Mouse (Mus musculus) liver, embryonic 14.5 days (tissue): ENCODE measurements at regions not wholly inside any gene's neighbourhood (a gene's known extent, or its start where the extent isn't known, plus 50 kb on each side); places are given as distances from the start of the nearest gene placed in this dataset.

Experiments used
- ATAC-seq: fragments of 200-750 bp; cut with Nextera tagmentation; 2 replicates; pipeline ENCODE4 v1.8.0; 2017; ENCODE audit warnings: moderate number of reproducible peaks, mild to moderate bottlenecking, moderate library complexity; ENCODE audit not compliant: insufficient read depth
- DNase-seq, 3 experiments: peaks; one replicate each; pipeline ENCODE4 v3.0.0-alpha.2; 2012 to 2013; ENCODE audit warnings: low read depth in 3 of 3, low spot score in 3 of 3
- H3K27ac ChIP-seq: fragments of 300-500 bp; sonication (generic); 2 replicates; pipeline ENCODE4 v1.5.1; 2014; ENCODE audit warnings: moderate library complexity, mild to moderate bottlenecking, control low read depth, inconsistent platforms
- H3K27me3 ChIP-seq: fragments of 300-500 bp; sonication (generic); 2 replicates; pipeline ENCODE4 v1.6.1; 2014; ENCODE audit warnings: mild to moderate bottlenecking, low read length, moderate library complexity; ENCODE audit not compliant: control insufficient read depth, insufficient read depth
- H3K36me3 ChIP-seq: fragments of 300-500 bp; sonication (generic); replicated peaks from 2 replicates; pipeline ENCODE4 v1.6.1; 2014; ENCODE audit warnings: low read depth; ENCODE audit not compliant: control insufficient read depth, insufficient read depth
- H3K4me1 ChIP-seq, 2 experiments: fragments of 200-500 bp in 1 of 2; fragments of 300-500 bp in 1 of 2; sonication (generic) in 1 of 2; replicated peaks; 2 replicates each; pipeline ENCODE4 v1.6.1; 2012 to 2014; ENCODE audit warnings: antibody characterized with exemption in 1 of 2, inconsistent platforms in 1 of 2, low read length in 1 of 2; ENCODE audit not compliant: control insufficient read depth in 2 of 2, insufficient read depth in 2 of 2
- H3K4me2 ChIP-seq: fragments of 300-500 bp; sonication (generic); 2 replicates; pipeline ENCODE4 v1.6.1; 2014; ENCODE audit warnings: low read depth, mild to moderate bottlenecking, control low read depth, moderate library complexity
- H3K4me3 ChIP-seq, 2 experiments: fragments of 200-500 bp in 1 of 2; fragments of 300-500 bp in 1 of 2; sonication (generic) in 1 of 2; 2 replicates each; pipeline ENCODE4 v1.5.1; 2012 to 2014; ENCODE audit warnings: low read depth in 2 of 2, low read length in 2 of 2, mild to moderate bottlenecking in 2 of 2, control low read depth in 1 of 2, inconsistent platforms in 1 of 2, moderate library complexity in 1 of 2; ENCODE audit not compliant: insufficient read depth in 1 of 2
- H3K9ac ChIP-seq: fragments of 300-500 bp; sonication (generic); replicated peaks from 2 replicates; pipeline ENCODE4 v1.6.1; 2014; ENCODE audit warnings: mild to moderate bottlenecking, control low read depth, moderate library complexity
- H3K9me3 ChIP-seq: fragments of 300-500 bp; sonication (generic); 2 replicates; pipeline ENCODE4 v1.6.1; 2016; ENCODE audit warnings: low read length, mixed read lengths; ENCODE audit not compliant: control insufficient read depth
- CTCF ChIP-seq: IDR thresholded peaks from 2 replicates; pipeline ENCODE4 v1.5.1; 2016; ENCODE audit warnings: antibody characterized with exemption, low read depth, control low read depth
- EP300 ChIP-seq: IDR thresholded peaks from 2 replicates; pipeline ENCODE4 v1.6.1; 2016; ENCODE audit warnings: antibody characterized with exemption, low read depth
- WGBS: fragments of 180-500 bp; shearing (Covaris S2); extraction: QIAGEN DNeasy Blood & Tissue Kit; methylation state at CpG from one replicate; pipeline ENCODE4 v1.1.7; 2014; ENCODE audit not compliant: insufficient replicate concordance; 5-methylcytosine and 5-hydroxymethylcytosine counted together

- TF ChIP-seq CTCF (no peak), EP300 (no peak)
- WGBS, result 61% methylated on average over 3 of the region's 3 CpGs
- no peaks in the 10 kb centered on the region for H3K9me3 ChIP-seq
- no peak overlapping the region for H3K9ac ChIP-seq
- no peak for ATAC-seq
- no peak overlapping the region for H3K4me2 ChIP-seq
- no peak overlapping the region for H3K4me3 ChIP-seq
- H3K4me1 ChIP-seq, result no peaks in the 10 kb centered on the region; a peak in 1 of 4 replicates
- no peak for DNase-seq
- no peak overlapping the region for H3K27ac ChIP-seq
- H3K36me3 ChIP-seq, result no peaks in the 10 kb centered on the region
- H3K27me3 ChIP-seq, result no peaks in the 10 kb centered on the region
Observed at GRCm38 (mm10) chr10:96238850-96239249, 102.4 kb downstream of the Gm5426 start.

- Histone ChIP-seq H3K27ac (no peak overlapping the region), H3K4me1 (no peaks in the 10 kb centered on the region; a peak in 1 of 4 replicates), H3K36me3 (no peaks in the 10 kb centered on the region), H3K4me2 (no peak overlapping the region), H3K4me3 (no peak overlapping the region), H3K9me3 (no peaks in the 10 kb centered on the region), H3K27me3 (no peaks in the 10 kb centered on the region), H3K9ac (no peak overlapping the region)
- no peak for ATAC-seq
- no peak for DNase-seq
- WGBS, result 12% methylated on average over 4 of the region's 4 CpGs
- TF ChIP-seq EP300, result no peak
- TF ChIP-seq CTCF, result no peak
Observed at GRCm38 (mm10) chr10:96240591-96240990, 104.2 kb downstream of the Gm5426 start.

- H3K4me1 ChIP-seq, result no peaks in the 10 kb centered on the region
- H3K4me3 ChIP-seq, result no peak overlapping the region
- no peaks in the 10 kb centered on the region for H3K36me3 ChIP-seq
- no peak overlapping the region for H3K27ac ChIP-seq
- no peak overlapping the region for H3K9ac ChIP-seq
- no peak for DNase-seq
- no peaks in the 10 kb centered on the region for H3K9me3 ChIP-seq
- TF ChIP-seq EP300 (no peak), CTCF (no peak)
- H3K4me2 ChIP-seq, result no peak overlapping the region
- H3K27me3 ChIP-seq, result no peaks in the 10 kb centered on the region
- no peak for ATAC-seq
Observed at GRCm38 (mm10) chr10:96253671-96254070, 117.3 kb downstream of the Gm5426 start.

- no peak overlapping the region for H3K27ac ChIP-seq
- no peaks in the 10 kb centered on the region for H3K9me3 ChIP-seq
- H3K36me3 ChIP-seq, result no peaks in the 10 kb centered on the region
- no peak overlapping the region for H3K4me3 ChIP-seq
- 45% methylated on average over 2 of the region's 2 CpGs for WGBS
- H3K4me1 ChIP-seq, result no peaks in the 10 kb centered on the region
- ATAC-seq (no peak), DNase-seq (no peak)
- no peak overlapping the region for H3K4me2 ChIP-seq
- H3K27me3 ChIP-seq, result no peaks in the 10 kb centered on the region
- TF ChIP-seq CTCF (no peak), EP300 (no peak)
- H3K9ac ChIP-seq, result no peak overlapping the region
Observed at GRCm38 (mm10) chr10:96254250-96254862, 118.0 kb downstream of the Gm5426 start.

- H3K27ac ChIP-seq, result no peak overlapping the region
- no peaks in the 10 kb centered on the region for H3K9me3 ChIP-seq
- H3K27me3 ChIP-seq, result no peaks in the 10 kb centered on the region
- no peak overlapping the region for H3K4me3 ChIP-seq
- no peak overlapping the region for H3K4me2 ChIP-seq
- ATAC-seq (no peak), DNase-seq (no peak)
- H3K4me1 ChIP-seq, result no peaks in the 10 kb centered on the region
- H3K9ac ChIP-seq, result no peak overlapping the region
- TF ChIP-seq CTCF (no peak), EP300 (no peak)
- no peaks in the 10 kb centered on the region for H3K36me3 ChIP-seq
- 55% methylated on average over 7 of the region's 7 CpGs for WGBS
Observed at GRCm38 (mm10) chr10:96257935-96258334, 121.5 kb downstream of the Gm5426 start.
